Mouse (Mus musculus) C2C12 (cell line): ENCODE data around the gene Myh11. TPM values are rescaled to one million over a fixed set of nuclear protein-coding genes. Genes with fewer than 3 reads are reported as not detected.
"Not testable (repeated sequence)": the region's sequence is repeated elsewhere in the genome, so short reads cannot be mapped to it uniquely, and the experiment has no call there.

ENCODE experiments used
- H3K27me3 ChIP-seq: one replicate; pipeline ENCODE4 v1.6.1; 2011; ENCODE audit not compliant: control insufficient read depth, insufficient read depth, insufficient read length
- H3K36me3 ChIP-seq: one replicate; pipeline ENCODE4 v1.6.1; 2011; ENCODE audit not compliant: control insufficient read depth, insufficient read depth
- H3K4me3 ChIP-seq: one replicate; pipeline ENCODE4 v1.5.1; 2011; ENCODE audit warnings: mild to moderate bottlenecking, control low read depth; ENCODE audit not compliant: poor library complexity, insufficient read depth, severe bottlenecking
- H3K79me2 ChIP-seq: one replicate; pipeline ENCODE4 v1.6.1; 2011; ENCODE audit not compliant: control insufficient read depth, insufficient read depth
- H3K79me3 ChIP-seq: one replicate; pipeline ENCODE4 v1.6.1; 2011; ENCODE audit warnings: low read depth, control low read depth
- H3ac ChIP-seq: one replicate; pipeline ENCODE3; 2011; ENCODE audit warnings: low read depth; ENCODE audit not compliant: control insufficient read depth, insufficient read length
- CEBPB ChIP-seq: IDR thresholded peaks from one replicate; pipeline ENCODE4 v1.6.1; 2011; ENCODE audit warnings: low read depth, mild to moderate bottlenecking, control low read depth, moderate library complexity
- CTCF ChIP-seq: IDR thresholded peaks from one replicate; pipeline ENCODE4 v1.5.1; 2011; ENCODE audit not compliant: control insufficient read depth, insufficient read depth, insufficient read length
- FOSL1 ChIP-seq: IDR thresholded peaks from one replicate; pipeline ENCODE4 v1.8.0; 2011; ENCODE audit warnings: mild to moderate bottlenecking, low read length; ENCODE audit not compliant: poor library complexity, insufficient read depth, severe bottlenecking
- MAX ChIP-seq: IDR thresholded peaks from one replicate; pipeline ENCODE4 v1.6.1; 2011; ENCODE audit warnings: mild to moderate bottlenecking, control low read depth
- MYOD1 ChIP-seq: IDR thresholded peaks from one replicate; pipeline ENCODE4 v1.6.1; 2011; ENCODE audit warnings: low read depth; ENCODE audit not compliant: control insufficient read depth, insufficient read length
- MYOG ChIP-seq: IDR thresholded peaks from one replicate; pipeline ENCODE4 v1.6.1; 2011; ENCODE audit not compliant: control insufficient read depth, insufficient read length; ENCODE audit errors: extremely low read depth
- USF1 ChIP-seq: IDR thresholded peaks from one replicate; pipeline ENCODE4 v1.6.1; 2011; ENCODE audit warnings: low read depth, mild to moderate bottlenecking, control low read depth, moderate library complexity
- polyA plus RNA-seq: library from polyadenylated mRNA; unstranded; fragments of >200 nt; fragmentation: generic; extraction: Trizol; gene quantifications from one replicate; pipeline ENCODE4 v1.2.1, GENCODE M21; 2012; ENCODE audit warnings: missing spikeins

Gene Myh11
- polyA plus RNA-seq, 1 experiment: 0.01 TPM

DNA sequence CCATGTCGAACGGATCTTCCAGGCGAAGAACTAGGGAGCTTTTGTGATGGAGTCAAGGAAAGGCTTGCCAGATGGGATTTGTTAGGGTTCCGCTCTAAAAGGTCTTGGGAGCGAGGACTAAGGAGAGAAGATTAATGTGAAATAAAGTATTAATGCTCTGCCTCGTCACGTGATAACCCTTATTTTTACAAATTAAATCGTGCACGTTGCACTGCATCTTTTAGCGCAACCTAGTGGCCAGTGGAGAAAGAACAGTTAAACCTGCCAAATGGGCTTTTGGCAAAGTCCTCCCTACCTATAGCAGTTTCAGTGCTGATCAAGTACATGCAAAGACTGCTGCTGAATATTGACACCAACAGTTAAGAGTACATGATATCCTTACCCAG is 131.4 kb downstream of the Myh11 start:
- Histone ChIP-seq H3K79me2 (peaks cover 58% of the 10 kb centered on the region), H3K4me3 (peak overlapping the region; percentile 44), H3K36me3 (no peaks in the 10 kb centered on the region), H3K27me3 (no peaks in the 10 kb centered on the region), H3ac (peak overlapping the region; percentile 76), H3K79me3 (peaks cover 41% of the 10 kb centered on the region)
- TF ChIP-seq MYOD1 (no peak), USF1 (peak; percentile 96), MAX (peak; percentile 65), CTCF (peak; percentile 26)

DNA sequence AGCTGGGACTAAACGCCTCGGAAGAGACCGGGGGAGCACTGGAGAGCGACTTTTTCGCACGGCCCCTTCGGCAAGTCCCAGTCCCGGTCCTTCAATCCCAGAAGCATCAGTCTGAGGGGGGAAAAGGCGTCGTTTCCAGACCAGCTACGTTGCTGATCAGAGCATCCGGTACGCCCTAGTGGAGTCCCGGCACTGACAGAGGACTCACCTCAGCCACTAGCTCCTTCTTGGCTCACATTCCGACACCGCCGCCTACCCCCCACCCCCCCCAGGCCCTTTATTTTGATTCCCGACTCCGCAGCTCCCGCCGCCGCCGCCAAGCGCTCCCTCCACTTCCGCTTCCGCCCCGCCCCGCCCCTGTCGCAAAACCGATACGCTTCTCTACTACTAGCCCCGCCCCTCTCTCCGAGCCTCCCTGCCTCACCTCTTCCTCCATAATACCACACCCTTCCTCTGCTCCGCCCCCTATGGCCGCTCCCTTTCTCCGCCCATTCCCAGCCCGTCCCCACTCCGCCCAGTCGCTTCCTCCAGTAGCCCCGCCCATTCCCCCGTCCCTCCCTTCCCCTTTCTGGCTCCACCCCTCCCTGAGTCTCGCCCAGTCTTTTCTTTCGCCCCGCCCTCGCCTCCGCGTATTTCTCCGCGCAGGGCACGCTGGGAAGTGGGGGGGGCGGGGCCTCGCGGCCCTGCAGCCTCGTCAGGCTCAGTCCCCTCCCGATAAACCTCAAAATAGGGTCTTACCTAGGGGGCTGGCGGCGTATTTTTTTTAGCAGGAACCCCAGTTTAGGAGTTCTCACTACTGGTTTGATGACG is 132.0 kb downstream of the Myh11 start:
- Histone ChIP-seq H3K4me3 (peak overlapping the region; percentile 95), H3K79me3 (peaks cover 37% of the 10 kb centered on the region), H3K79me2 (peaks cover 58% of the 10 kb centered on the region), H3ac (peak overlapping the region; percentile 99), H3K27me3 (no peaks in the 10 kb centered on the region), H3K36me3 (no peaks in the 10 kb centered on the region)
- no peak for TF ChIP-seq USF1
- TF ChIP-seq MAX: peak; percentile 16

DNA sequence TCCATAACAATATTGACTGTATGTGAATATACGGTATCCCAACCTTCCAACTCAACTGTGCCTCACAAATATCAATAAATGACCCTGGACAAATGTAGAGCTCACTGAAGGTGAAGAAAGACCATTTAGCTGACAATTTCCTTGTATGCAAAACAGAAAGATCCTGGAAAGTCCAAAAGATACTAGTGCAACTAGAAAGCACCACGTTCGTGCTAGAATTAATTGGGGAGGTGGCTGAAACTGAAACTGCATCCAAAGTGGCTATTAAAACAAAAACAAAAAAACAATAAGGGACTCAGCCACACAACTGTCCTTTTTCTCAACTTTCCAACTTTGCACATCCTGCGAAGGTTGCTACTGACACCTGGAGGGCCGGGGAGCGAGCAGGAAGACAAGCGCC is 132.6 kb downstream of the Myh11 start:
- no peaks in the 10 kb centered on the region for H3K36me3 ChIP-seq
- TF ChIP-seq CTCF (no peak), FOSL1 (no peak), USF1 (no peak), MAX (no peak), CEBPB (no peak), MYOG (no peak), MYOD1 (no peak)
- peak overlapping the region; percentile 99 for H3ac ChIP-seq
- no peaks in the 10 kb centered on the region for H3K27me3 ChIP-seq
- peak overlapping the region; percentile 95 for H3K4me3 ChIP-seq
- H3K79me3 ChIP-seq: peaks cover 31% of the 10 kb centered on the region
- peaks cover 53% of the 10 kb centered on the region for H3K79me2 ChIP-seq

DNA sequence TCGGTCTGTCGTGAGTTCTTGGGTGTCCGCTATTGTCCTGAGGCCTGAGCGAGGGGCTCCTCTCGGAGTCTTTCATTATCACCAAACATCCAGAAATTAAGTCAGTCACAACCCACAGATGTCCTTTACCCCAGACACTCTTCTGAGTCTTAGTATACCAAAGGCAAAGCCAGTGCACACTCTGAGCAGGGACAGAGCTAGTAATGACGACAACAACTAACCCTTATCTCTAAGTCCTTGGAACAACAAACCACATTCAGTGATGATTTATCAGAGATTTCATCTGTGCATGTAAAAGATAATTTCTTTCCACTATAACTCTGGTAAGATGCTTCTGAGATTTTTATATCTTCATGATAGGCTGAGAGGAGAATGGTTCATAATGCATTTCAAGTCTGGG is 134.9 kb downstream of the Myh11 start:
- TF ChIP-seq MYOD1: no peak
- TF ChIP-seq CEBPB: no peak
- no peak for TF ChIP-seq CTCF
- TF ChIP-seq USF1: no peak
- no peak for TF ChIP-seq FOSL1
- Histone ChIP-seq H3K36me3 (peaks cover 19% of the 10 kb centered on the region), H3K79me3 (peaks cover 28% of the 10 kb centered on the region), H3K4me3 (no peak overlapping the region), H3K79me2 (peaks cover 46% of the 10 kb centered on the region), H3K27me3 (no peaks in the 10 kb centered on the region), H3ac (no peak overlapping the region)

DNA sequence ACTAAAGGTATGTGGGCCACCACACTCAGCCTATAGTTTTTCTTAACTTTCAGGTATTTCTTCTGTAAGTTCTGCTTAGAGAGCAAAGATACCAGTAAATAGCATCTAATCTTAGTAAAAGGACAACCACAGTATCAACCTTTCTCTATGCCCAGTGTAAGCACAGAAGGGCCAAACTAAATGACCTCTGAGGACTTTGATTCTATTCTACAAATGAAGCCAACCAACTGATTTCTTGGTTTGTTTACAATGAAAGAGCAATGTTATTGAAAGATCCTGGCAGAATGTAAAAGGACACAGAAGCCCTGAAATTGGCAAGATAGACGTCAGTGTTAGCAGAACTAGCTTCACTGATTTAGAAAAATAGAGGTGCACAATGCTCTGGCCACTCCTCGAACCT is 135.5 kb downstream of the Myh11 start:
- H3ac ChIP-seq, H3K4me3 ChIP-seq, H3K27me3 ChIP-seq: not testable (repeated sequence)
- peaks cover 46% of the 10 kb centered on the region for H3K79me2 ChIP-seq
- H3K79me3 ChIP-seq: peaks cover 28% of the 10 kb centered on the region
- H3K36me3 ChIP-seq: peaks cover 23% of the 10 kb centered on the region

DNA sequence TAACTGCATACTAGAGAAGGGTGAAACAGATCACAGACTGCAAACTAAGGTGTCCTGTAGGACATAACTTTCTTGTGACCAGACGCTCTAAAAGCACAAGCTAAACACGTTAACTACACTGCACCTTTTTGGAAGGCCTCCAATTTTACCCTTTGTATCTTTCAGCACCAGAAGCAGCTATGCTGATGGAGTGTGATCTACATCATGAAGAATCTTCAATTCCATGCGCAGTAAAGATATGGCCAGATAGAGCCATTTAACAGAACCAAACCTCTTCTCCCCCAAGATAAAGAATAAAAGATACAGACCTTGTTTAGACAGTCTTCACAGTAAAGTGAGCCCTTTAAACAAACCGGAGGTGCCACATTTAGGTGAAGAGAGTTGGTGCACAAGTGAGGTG is 139.5 kb downstream of the Myh11 start:
- TF ChIP-seq MYOD1 (no peak), CTCF (no peak), MAX (no peak), USF1 (no peak), CEBPB (no peak), MYOG (no peak), FOSL1 (no peak)
- Histone ChIP-seq H3K79me3 (peaks cover 9% of the 10 kb centered on the region), H3K27me3 (no peaks in the 10 kb centered on the region), H3K36me3 (peaks cover 40% of the 10 kb centered on the region), H3ac (no peak overlapping the region), H3K4me3 (no peak overlapping the region), H3K79me2 (peaks cover 24% of the 10 kb centered on the region)
